Mouse (Mus musculus) liver, embryonic 13.5 days (tissue): ENCODE results near the gene Acad8. TPM values are rescaled to one million over a fixed set of nuclear protein-coding genes. Genes with fewer than 3 reads are reported as not detected.

Experiments
- ATAC-seq: fragments of 200-750 bp; cut with Nextera tagmentation; 2 replicates; pipeline ENCODE4 v1.8.0; 2017; ENCODE audit warnings: low read depth, mild to moderate bottlenecking, moderate number of reproducible peaks, moderate library complexity
- DNase-seq: peaks from one replicate; pipeline ENCODE4 v3.0.0; 2022
- H3K27ac ChIP-seq: fragments of 300-500 bp; sonication (generic); 2 replicates; pipeline ENCODE4 v1.5.1; 2015; ENCODE audit warnings: moderate library complexity, mild to moderate bottlenecking, inconsistent platforms
- H3K27me3 ChIP-seq: fragments of 300-500 bp; sonication (generic); 2 replicates; pipeline ENCODE4 v1.6.1; 2015; ENCODE audit warnings: mild to moderate bottlenecking, inconsistent platforms
- H3K36me3 ChIP-seq: fragments of 300-500 bp; sonication (generic); 2 replicates; pipeline ENCODE4 v1.6.1; 2015; ENCODE audit warnings: mild to moderate bottlenecking, inconsistent platforms
- H3K4me1 ChIP-seq: fragments of 300-500 bp; sonication (generic); replicated peaks from 2 replicates; pipeline ENCODE4 v1.6.1; 2015; ENCODE audit warnings: inconsistent platforms
- H3K4me2 ChIP-seq: fragments of 300-500 bp; sonication (generic); 2 replicates; pipeline ENCODE4 v1.6.1; 2015; ENCODE audit warnings: inconsistent platforms, mild to moderate bottlenecking, moderate library complexity
- H3K4me3 ChIP-seq: fragments of 300-500 bp; sonication (generic); replicated peaks from 2 replicates; pipeline ENCODE4 v1.5.1; 2015; ENCODE audit warnings: mild to moderate bottlenecking, inconsistent platforms
- H3K9ac ChIP-seq: fragments of 300-500 bp; sonication (generic); 2 replicates; pipeline ENCODE4 v1.6.1; 2015; ENCODE audit warnings: mild to moderate bottlenecking, inconsistent platforms
- H3K9me3 ChIP-seq: fragments of 300-500 bp; sonication (generic); replicated peaks from 2 replicates; pipeline ENCODE4 v1.6.1; 2016; ENCODE audit warnings: inconsistent platforms
- WGBS: fragments of 180-500 bp; shearing (Covaris S2); methylation state at CpG from one replicate; pipeline ENCODE4 v1.1.7; 2015; ENCODE audit not compliant: insufficient replicate concordance; 5-methylcytosine and 5-hydroxymethylcytosine counted together
- polyA plus RNA-seq: library from polyadenylated mRNA; unstranded; fragments of >200 nt; fragmentation: Nextera tagmentation; extraction: Ambion mirVana; gene quantifications from 2 replicates; pipeline ENCODE4 v1.2.1, GENCODE M21; 2015

The Acad8 gene
- polyA plus RNA-seq, 1 experiment from 2014 or later: 10.3 TPM

DNA sequence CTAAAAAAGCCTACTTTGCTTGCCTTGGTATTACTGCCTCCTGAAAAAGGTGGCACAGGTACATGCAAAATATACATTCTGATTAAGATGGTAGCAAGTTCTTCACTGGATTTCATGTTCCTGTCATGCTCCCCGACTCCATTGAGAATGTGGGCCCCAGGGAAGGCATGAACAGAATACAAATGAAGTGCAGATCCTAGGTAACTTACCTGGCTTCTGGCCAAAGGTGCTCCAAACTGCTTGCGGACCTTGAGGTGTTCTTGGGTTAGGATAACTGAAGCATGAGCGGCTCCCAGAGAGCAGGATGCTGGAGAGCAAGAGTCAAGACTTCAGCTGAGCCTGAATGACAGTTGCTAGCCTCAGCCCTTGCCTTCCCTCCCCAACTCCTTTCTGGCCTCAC, 20.6 kb downstream of the Acad8 start:
- no peak for ATAC-seq
- peaks cover 35% of the 10 kb centered on the region for H3K36me3 ChIP-seq

DNA sequence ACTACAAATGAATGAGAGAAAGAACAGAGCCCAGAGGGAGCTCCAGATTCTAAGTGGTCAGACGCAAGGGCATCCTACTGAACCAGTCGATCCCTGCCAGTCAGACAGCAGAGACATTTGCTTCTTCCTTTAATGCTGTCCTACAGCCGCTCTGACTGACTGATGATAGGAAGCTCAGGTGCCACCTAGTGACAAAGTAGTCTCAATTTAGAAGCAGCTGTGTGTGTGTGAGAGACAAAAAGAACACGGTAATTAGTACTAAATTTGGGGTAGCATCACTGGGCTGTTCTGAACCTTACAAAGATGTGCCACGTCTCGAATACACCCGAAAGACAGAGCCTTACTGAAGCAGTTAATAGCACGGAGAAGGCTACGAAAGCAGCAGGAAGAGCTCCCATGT, 21.6 kb downstream of the Acad8 start:
- no peaks in the 10 kb centered on the region for H3K4me1 ChIP-seq
- no peak overlapping the region for H3K4me2 ChIP-seq
- DNase-seq (no peak), ATAC-seq (no peak)
- H3K9me3 ChIP-seq: no peaks in the 10 kb centered on the region
- no peak overlapping the region for H3K4me3 ChIP-seq
- no peak overlapping the region for H3K27ac ChIP-seq
- whole genome bisulfite sequencing: 76% methylated on average over 9 of the region's 9 CpGs
- no peaks in the 10 kb centered on the region for H3K27me3 ChIP-seq
- no peak overlapping the region for H3K9ac ChIP-seq
- peaks cover 38% of the 10 kb centered on the region for H3K36me3 ChIP-seq

More for the DNA sequence above, 20.6 kb downstream of the Acad8 start:
- no peaks in the 10 kb centered on the region for H3K27me3 ChIP-seq
- DNase-seq: no peak
- no peak overlapping the region for H3K4me3 ChIP-seq
- H3K27ac ChIP-seq: no peak overlapping the region
- 73% methylated on average over 3 of the region's 3 CpGs for WGBS
- H3K4me1 ChIP-seq: no peaks in the 10 kb centered on the region
- no peak overlapping the region for H3K9ac ChIP-seq
- H3K9me3 ChIP-seq: no peaks in the 10 kb centered on the region
- H3K4me2 ChIP-seq: no peak overlapping the region

DNA sequence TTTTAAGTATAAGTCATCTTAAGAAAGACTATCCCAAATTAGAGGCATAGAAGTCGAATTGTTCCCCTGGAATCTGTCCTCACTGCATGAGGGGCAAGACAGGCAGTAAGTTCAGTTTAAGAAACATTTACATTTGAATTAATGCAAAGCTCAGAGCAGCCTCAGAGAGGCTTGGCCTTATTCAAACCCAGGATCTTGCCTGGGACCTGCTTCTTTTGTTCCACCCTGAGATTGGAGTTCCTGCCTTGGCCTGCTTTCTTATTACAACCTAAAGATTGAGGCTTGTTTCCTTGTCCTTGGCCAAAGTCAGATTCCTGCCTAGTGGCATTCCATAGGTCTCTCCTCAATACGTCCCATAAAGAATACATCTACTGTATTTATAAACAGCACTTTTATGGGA, 51.6 kb downstream of the Acad8 start:
- no peak overlapping the region for H3K4me2 ChIP-seq
- ATAC-seq: no peak

DNA sequence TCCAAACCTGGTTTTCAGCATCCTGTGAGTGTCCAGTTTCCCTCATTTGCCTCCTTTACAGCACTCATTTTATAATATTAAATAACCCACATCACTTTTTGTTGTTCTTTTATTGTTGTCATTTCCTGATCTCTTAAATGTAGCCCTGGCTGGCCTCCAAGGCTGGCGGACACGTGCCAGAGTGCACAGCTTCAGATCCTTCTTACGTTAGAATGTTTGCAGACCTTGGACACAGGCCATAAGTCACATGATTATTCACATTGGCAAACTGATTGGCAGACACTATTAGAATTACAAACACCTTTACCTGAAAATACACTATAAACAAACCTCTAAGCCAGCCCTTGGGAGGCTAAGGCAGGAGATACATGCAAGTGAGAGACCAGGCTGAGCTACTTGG, 75.2 kb downstream of the Acad8 start:
- Histone ChIP-seq H3K4me3 (no peak overlapping the region), H3K27ac (no peak overlapping the region), H3K9ac (no peak overlapping the region), H3K4me1 (no peaks in the 10 kb centered on the region), H3K4me2 (no peak overlapping the region), H3K36me3 (no peaks in the 10 kb centered on the region), H3K27me3 (no peaks in the 10 kb centered on the region), H3K9me3 (no peaks in the 10 kb centered on the region)
- DNase-seq (no peak), ATAC-seq (no peak)
- WGBS: 79% methylated on average over 3 of the region's 3 CpGs

More for the DNA sequence above, 51.6 kb downstream of the Acad8 start:
- Histone ChIP-seq H3K27me3 (no peaks in the 10 kb centered on the region), H3K27ac (no peak overlapping the region), H3K4me3 (no peak overlapping the region), H3K9me3 (peaks cover 7% of the 10 kb centered on the region; the same call in 1 of the 2 replicates), H3K36me3 (no peaks in the 10 kb centered on the region), H3K4me1 (no peaks in the 10 kb centered on the region), H3K9ac (no peak overlapping the region)
- DNase-seq: no peak
- WGBS: 56% methylated on average over 2 of the region's 2 CpGs

Other genes with a start within 250 kb of the Acad8 start
- 0.06 and 0.10 TPM in 2 replicates for gene Glb1l2, start 193.1 kb downstream of the Acad8 start, polyA plus RNA-seq
- not detected in 2 replicates for gene Glb1l3, start 138.7 kb downstream of the Acad8 start, polyA plus RNA-seq
- gene Gm1110, start 76.5 kb downstream of the Acad8 start, polyA plus RNA-seq: 0.06 TPM in 1 of 2 replicates, not detected in the other
- 72.1 and 74.2 TPM in 2 replicates for gene Thyn1, start 144 bp upstream of the Acad8 start, polyA plus RNA-seq
- gene Vps26b, start 30.5 kb upstream of the Acad8 start, polyA plus RNA-seq: 10.2 and 12.2 TPM in 2 replicates
- gene Ncapd3, start 30.6 kb upstream of the Acad8 start, polyA plus RNA-seq: 25.0 and 32.7 TPM in 2 replicates
- gene Jam3, start 155.9 kb upstream of the Acad8 start, polyA plus RNA-seq: 5.7 and 7.1 TPM in 2 replicates